Mouse (Mus musculus) heart, adult 2 months (tissue): ENCODE measurements around the gene Slf2.

ENCODE experiments used
- CTCF ChIP-seq: fragments of 200-600 bp; IDR thresholded peaks from 2 replicates; pipeline ENCODE4 v1.8.1; 2022; ENCODE audit warnings: antibody characterized with exemption, mild to moderate bottlenecking, moderate library complexity
- EP300 ChIP-seq: fragments of 200-500 bp; IDR thresholded peaks from 2 replicates; pipeline ENCODE4 v1.6.1; 2011; ENCODE audit warnings: low read depth, low read length, control low read depth; ENCODE audit not compliant: insufficient read depth
- POLR2A ChIP-seq: fragments of 200-500 bp; IDR thresholded peaks from 2 replicates; pipeline ENCODE4 v1.6.1; 2011; ENCODE audit warnings: mild to moderate bottlenecking, low read depth, low read length, control low read depth; ENCODE audit not compliant: insufficient read depth

GRCm38 (mm10) chr19:44902324-44902723 lies 28.6 kb upstream of the Slf2 start:
- TF ChIP-seq CTCF (no peak), POLR2A (no peak), EP300 (no peak)
